Mouse (Mus musculus): ENCODE results near the gene Cyp4a31. TPM values are rescaled to one million over a fixed set of nuclear protein-coding genes. Genes with fewer than 3 reads are reported as not detected.

The Cyp4a31 gene
- polyA plus RNA-seq (2012; rRNA removed; ENCODE audit: low replicate concordance): 0.13 TPM in 1 of 2 replicates, not detected in the other

GRCm38 (mm10) chr4:115563401-115563800 is at the start of gene Cyp4a31:
Cyp4a31 (plus strand) TSS chr4:115563649.

DNA sequence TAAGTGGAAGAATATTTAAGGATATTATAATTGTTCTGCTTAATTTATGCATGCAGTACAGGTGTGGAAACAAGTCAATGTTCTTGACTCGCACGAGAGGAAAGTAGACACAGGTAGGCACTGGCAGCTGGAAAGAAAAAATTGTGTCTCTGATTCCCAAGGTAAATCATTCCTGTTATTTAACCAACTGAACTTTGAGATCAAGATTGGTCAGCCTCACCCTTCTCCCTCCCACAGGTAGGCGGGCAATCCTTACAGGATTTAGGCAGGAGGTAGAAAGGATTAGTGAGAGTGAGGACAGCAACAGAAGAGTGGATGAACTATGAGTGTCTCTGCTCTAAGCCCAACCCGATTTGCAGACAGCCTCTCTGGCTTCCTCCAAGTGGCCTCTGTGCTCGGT is 45.4 kb upstream of the Cyp4a31 start, which contains the start of gene Cyp4a10:
Gene Cyp4a10 (plus strand): TSS at position 265 of the 400 bp plus-strand sequence.

GRCm38 (mm10) chr4:115600611-115601010 is 37.2 kb downstream of the Cyp4a31 start, which contains the start of gene Cyp4a32:
Cyp4a32 (plus strand) TSS chr4:115600969.

Other genes with a start within 250 kb of the Cyp4a31 start
- not detected in 2 replicates for gene Cyp4a12b, start 152.0 kb upstream of the Cyp4a31 start, polyA plus RNA-seq (2012; rRNA removed; ENCODE audit: low replicate concordance)
- not detected in 2 replicates for gene Cyp4a30b, start 111.0 kb upstream of the Cyp4a31 start, polyA plus RNA-seq (2012; rRNA removed; ENCODE audit: low replicate concordance)
- not detected in 2 replicates for gene Cyp4a14, start 67.5 kb upstream of the Cyp4a31 start, polyA plus RNA-seq (2012; rRNA removed; ENCODE audit: low replicate concordance)
- 0.58 and 15.0 TPM in 2 replicates for gene Cyp4a10, start 45.4 kb upstream of the Cyp4a31 start, polyA plus RNA-seq (2012; rRNA removed; ENCODE audit: low replicate concordance)
- gene Cyp4a32, start 37.3 kb downstream of the Cyp4a31 start, polyA plus RNA-seq (2012; rRNA removed; ENCODE audit: low replicate concordance): 2.3 TPM in 1 of 2 replicates, not detected in the other
- gene Cyp4b1, start 84.1 kb downstream of the Cyp4a31 start, polyA plus RNA-seq (2012; rRNA removed; ENCODE audit: low replicate concordance): 65.1 and 231 TPM in 2 replicates
- gene Efcab14, start 174.1 kb downstream of the Cyp4a31 start, polyA plus RNA-seq (2012; rRNA removed; ENCODE audit: low replicate concordance): 23.3 and 25.3 TPM in 2 replicates
- 0.33 and 0.54 TPM in 2 replicates for gene Tex38, start 217.4 kb downstream of the Cyp4a31 start, polyA plus RNA-seq (2012; rRNA removed; ENCODE audit: low replicate concordance)
- 31.6 and 61.4 TPM in 2 replicates for gene Atpaf1, start 221.2 kb downstream of the Cyp4a31 start, polyA plus RNA-seq (2012; rRNA removed; ENCODE audit: low replicate concordance)

All from duodenum, adult 2 months (tissue).